Mouse (Mus musculus): ENCODE measurements around the gene Dnajc5.
A peak's percentile ranks its signal among the peaks of the same experiment; 100 is the strongest.

Dnajc5 gene

DNA sequence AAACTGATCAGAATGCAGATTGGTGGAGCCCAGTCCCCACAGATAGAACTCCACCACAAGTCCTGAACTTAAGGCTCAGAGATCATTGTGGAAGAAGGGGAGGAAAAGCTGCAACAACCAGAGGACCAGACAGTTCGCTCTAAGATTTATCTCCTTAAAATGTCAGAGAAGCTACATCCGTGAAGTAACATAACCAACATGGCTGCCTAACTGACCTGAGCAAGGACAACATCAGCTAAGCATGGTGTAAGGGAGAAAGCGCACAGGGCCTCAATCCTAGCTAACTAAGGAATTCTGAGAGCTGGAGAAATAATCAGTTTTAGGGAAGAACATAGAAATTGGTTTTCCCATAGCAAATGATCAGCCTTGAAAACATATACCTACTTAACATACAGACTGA lies 1.1 kb upstream of the Dnajc5 start:
- no peak for DNase-seq

DNA sequence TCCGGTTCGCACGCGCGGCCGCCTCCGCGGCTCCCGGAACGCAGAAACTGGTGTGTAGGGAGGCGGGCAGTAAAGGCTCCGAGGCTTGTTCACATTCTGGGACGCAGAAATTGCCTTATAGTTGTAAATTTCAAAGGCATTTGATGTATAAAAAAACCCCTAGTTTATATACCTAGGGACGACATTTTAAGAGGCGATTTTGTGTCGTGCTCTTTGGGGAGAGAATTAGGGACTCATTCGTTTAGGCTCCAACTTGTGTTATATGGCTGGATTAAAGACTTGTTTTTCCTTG lies 597 bp downstream of the Dnajc5 start:
- DNase-seq: no peak

DNA sequence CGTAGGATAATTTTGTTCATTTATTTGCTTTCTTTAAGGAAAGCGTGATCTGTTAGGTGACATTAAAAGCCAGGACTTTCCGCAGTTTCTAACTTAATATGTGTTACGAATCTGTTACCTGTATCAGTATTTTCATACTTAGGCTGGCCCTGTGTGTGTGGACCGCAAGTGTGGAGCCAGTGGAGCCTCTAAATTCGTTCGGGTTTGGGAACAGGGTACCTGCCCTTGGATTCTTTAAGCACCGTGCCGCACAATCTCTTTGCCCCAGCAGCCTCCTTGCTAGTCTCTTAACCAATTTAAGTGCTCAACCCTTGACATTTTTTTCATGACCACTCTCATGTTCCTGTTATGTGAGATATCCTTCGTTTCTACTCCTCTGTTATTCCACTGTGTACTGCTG lies 1.2 kb downstream of the Dnajc5 start:
- no peak for DNase-seq

DNA sequence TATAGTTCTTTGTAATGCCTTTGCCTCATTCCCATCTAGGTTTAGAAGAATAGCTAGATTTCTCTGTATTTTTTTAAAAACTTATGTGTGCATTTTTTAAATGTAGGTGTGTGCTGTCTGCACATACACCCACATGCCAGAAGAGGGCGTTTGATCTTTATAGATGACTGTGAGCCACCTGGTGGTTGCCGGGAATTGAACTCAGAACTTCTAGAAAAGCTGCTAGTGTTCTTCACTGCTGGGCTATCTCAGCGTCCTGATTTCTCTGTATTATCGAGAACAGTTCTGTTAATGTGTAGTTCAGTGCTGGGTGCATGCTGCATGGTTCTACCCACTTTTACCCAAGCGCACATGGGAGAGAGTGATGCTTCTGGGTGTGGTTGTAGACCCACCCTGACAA lies 2.5 kb downstream of the Dnajc5 start:
- DNase-seq: peak in 1 of 2 experiments; percentile 44

DNA sequence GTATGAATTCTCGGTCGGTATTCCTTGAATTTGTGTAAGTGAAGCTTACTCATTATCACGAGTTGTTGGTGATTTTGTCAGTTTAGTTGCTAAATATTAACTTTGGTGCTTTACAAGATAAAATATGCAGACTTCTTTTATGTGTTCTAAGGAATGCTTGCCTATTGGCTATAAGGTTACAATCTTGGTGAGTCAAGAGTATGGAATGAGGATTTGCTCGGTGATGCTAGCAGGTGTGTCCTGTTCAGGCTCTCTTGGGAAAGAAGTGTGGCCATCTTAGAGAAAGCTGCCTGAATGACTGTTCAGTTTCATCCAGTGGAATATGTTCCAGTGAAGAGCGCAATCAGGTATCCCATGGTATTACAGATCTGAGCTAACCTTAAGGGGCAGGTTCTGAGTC lies 5.2 kb downstream of the Dnajc5 start:
- peak in 1 of 2 experiments; percentile 22 for DNase-seq

DNA sequence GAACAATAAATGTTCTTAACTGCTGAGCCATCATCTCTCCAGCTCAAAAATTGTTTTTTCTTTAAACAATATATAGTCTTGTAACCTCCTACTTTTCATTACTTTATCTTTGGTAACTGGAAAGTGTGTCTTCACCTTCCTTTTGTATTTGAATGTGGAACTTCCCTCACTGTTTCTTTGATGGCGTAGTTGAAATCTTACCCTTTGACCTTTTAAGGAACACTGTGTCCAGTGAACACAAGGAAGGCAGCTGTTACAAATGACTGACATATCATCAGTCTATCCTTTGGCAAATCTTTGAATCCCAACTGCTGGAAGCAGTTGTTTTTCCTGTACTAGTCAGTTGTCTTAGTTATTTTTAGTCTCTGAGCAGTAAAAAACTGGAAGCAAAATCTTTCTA lies 8.8 kb downstream of the Dnajc5 start:
- no peak for DNase-seq

DNA sequence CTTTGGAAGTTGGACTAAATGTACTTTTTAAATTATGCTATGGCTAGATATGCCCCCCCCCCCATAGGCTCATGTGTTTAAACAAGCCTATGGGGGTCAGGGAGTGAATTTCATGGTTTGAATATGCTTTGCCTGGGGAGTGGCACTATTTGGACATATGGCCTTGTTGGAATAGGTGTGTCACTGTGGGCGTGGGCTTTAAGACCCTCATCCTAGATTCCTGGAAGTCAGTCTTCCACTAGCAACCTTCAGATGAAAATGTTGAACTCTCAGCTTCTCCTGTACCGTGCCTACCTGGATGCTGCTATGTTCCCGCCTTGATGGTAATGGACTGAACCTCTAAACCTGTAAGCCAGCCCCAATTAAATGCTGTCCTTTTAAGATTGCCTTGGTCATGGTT lies 12.3 kb downstream of the Dnajc5 start:
- no peak for DNase-seq

DNA sequence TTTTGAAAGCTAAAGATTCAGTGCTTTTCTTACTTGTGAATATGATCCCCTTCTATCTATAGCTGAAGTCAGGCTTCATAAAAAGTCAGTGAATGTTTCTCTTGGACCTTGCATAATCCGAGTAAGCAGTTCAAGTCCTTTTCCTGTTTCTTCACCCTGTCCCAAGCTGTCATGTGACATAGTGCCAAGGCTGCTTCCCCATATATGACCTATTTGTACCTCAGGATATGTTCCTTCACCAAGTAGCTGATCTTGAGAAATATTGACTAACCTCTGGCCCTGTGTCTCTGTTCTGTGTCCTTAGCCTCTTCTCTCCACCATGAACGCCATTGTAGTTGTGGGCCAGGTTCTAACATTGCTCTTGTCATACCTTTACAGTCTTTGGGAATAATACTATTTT lies 16.1 kb downstream of the Dnajc5 start:
- no peak for DNase-seq

DNA sequence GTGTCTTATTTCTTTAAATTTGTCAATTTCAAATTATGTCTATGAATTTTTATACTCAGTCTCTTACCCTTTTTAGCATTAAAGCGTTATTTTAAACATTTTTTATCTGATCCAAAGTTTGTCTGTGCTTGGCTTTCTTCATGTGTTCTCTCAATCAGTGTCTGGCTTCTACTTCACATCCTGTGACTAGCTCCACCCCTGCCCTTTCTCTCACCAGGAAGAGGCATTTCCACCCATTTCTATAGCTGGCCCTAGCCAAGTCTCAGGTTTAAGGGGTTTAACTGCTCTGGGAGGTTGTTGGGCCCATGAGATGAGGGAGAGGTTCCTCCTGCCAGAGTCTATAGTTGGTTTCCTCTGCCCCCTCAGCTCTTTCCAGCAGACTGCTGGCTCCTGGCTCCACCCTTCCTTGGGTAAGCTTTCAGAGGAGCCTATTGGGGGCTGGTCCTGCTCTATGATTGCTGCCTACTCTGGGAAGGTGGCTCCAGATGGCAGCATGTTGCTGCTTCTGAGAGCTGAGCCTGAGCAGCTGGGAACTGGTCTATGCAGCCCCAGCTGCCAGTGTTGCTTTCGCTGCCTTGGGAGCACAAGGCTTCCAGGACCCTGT lies 17.3 kb downstream of the Dnajc5 start:
- DNase-seq: no peak

DNA sequence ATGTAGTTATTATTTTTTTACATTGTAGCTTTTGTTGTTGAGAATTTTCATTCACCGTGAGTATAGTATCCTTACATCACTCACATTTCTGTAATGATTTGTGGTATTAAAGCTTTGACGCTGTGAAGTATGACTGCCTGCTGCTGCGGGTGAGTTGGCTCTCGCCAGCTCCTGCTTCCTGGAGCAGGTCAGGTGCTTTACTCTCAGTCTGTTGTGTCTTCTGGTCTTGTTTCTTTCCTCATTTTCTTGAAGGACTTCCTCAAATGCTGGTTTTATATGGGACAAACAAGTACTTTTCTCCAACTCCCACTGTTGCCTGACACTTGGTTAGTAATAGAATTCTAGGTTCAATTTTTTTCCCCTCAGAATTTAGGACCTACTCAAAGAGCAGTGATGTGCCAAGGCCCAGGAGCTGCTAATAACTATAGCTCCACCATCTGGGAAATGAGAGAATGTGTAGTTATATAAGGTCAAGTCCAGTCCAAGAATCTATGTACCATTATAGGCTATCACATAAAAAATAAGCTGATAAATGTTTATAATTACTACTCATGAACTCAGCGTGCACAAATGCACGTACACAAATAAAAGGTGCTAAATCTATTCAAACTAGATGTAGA lies 21.6 kb downstream of the Dnajc5 start:
- no peak for DNase-seq

DNA sequence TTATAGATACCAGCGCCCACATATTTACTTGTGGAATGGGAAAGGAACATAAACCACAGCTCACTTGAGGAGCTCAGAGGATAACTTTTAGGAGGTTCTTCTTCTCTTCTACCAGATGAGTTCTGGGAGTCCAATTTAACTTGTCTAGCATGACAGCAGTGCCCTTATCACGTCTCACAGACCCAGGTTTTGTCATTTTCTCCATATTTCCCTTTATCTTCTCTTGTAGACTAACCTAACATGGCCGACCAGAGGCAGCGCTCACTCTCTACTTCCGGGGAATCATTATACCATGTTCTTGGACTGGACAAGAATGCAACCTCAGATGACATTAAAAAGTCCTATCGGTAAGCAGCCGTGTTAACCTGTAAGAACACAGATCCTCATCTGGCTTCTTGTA lies 25.9 kb downstream of the Dnajc5 start:
- no peak for DNase-seq

DNA sequence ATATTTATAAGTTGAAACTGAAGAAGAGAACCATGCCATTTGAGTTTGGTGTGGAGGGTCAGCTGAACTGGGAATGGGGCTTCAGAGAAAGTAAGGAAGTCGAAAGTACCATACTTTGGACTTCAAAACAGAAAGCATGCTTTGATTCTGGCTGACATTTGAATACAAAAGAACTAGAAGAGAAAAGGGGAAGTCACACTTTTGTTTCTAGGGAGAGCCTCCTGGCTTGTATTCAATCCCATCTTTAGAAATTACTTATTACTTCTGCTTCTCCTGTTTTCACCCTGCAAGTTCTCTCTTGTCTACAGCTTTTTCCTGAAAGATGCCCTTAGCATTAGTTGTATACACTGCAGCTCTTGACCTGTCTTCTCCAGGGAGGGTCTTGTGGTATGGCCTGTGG lies 27.9 kb downstream of the Dnajc5 start:
- DNase-seq: no peak

DNA sequence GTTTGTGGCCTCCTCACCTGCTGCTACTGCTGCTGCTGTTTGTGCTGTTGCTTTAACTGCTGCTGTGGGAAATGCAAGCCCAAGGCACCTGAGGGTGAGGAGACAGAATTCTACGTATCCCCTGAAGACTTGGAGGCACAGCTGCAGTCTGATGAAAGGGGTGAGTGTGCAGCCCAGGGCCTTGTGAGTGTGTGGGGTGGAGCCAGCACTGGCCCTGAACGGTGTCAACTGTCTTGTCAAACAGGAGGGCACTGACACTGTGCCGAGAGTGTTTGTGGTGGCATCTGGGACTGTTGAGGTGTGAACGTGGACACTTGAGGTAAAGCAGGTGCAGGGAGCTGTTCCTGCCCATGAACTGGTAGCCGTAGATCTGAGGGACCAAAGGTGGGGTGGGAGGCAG lies 28.4 kb downstream of the Dnajc5 start:
- no peak for DNase-seq

DNA sequence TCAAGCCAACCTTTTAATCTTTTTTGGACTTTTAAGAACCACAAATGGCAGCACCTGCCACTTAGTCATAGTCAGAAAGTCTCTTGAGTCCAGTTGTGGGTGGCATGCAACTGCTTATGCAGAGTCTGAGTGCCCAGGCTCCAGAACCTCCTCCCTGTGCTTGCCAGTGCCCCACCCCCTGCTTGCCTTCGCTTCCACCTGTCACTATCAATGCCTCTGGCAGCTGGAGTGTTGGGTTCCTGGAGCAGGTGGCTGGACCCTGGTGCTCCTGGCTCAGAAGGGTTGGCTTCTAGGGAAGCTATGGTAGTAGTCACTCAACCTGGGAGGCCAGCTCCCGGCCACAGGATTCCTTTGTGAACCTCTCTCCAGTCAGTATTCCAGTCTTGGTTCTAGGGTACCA lies 29.9 kb downstream of the Dnajc5 start:
- DNase-seq: no peak

DNA sequence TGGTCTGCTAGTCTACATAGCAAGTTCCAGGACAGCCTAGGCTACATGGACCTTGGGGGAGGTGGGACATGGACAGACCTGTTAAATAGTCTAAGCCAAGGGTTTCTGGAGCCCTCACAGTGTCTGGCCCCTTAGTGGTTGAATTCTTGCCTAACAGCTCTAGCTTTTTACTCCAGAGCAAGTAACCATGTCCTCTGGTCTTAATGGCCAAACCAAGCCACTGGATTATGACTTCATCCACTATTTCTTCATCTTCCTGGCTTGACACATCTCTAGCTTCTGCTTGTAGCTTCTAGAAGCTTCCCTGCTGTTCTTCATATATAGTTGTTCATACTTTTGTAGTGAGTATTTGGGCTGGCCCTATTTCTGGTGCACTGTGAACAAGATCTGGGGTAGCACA lies 33.5 kb downstream of the Dnajc5 start:
- DNase-seq: no peak

DNA sequence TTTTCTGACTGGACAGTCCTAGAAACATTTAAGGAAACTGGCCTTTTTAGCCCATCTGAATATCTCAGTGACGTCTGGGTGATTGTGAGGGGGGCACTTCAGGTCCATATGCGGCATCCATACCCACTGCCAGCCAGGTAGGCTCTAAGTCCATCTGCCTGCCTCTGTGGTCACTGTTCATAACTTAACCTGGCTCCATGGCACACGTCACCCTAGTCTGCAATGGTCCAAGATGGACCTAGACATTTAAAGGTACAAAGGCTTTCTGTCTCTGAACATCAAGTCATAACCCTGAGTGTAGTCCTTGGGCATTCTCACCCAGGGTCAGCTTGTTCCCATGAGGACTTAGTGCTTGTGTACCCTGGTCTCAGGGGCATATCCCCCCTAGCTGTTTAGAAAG lies 47.1 kb downstream of the Dnajc5 start:
- no peak for DNase-seq

DNA sequence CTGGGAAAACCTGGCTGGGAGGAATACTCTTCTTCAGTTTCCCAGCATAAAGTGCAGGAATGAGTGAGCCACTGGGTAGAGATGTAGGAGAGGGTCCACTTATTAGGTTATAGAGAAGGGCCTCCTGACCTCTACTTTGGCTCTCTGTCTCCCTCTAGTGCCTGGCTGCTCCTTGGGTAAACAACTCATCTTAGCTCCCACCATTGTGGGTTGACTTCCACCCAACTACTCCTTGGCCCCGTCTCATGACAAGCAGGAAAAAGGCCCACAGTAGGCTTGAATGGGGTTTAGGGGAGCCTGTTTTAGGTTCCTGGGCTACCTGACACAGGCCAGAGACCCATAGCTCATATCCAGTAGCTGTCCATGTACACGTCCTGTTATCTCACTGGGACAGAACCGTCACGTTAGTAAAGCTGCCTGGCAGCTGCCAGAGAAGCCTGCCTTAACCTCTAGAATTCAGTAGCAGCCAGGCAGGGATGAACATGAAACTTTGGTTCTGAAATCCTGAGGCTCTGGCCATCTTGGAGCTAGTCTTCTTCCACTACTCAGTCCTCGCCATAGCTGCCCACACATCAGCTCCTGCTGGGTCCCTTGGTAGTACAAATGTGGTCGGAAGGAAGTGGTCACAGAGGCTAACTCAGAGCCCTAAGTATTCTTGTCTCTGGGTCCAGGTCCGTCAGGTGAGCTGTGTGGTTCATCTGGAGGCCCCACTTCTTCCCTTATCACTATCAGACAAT lies 48.2 kb downstream of the Dnajc5 start:
- DNase-seq: peak in 1 of 2 experiments; percentile 64

DNA sequence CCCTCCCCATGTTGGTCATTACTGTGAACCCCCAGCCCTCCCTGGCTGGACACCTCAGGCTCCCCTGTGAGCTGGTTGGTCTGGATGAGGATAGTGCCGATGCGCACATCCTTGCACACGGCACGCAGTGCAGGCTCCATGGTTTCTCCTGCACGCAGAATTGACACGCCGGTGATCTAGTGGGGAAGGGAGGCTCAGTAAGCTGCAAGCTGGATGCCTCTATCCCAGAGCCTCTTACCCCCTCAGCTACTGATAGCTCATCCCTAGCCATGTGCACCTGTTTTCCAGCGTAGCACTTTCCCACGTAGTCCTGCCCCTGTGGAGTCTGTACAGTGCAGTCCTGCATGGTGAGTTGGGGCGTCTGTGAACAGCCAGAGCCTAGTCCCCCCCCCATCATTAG lies 49.6 kb downstream of the Dnajc5 start:
- no peak for DNase-seq

DNA sequence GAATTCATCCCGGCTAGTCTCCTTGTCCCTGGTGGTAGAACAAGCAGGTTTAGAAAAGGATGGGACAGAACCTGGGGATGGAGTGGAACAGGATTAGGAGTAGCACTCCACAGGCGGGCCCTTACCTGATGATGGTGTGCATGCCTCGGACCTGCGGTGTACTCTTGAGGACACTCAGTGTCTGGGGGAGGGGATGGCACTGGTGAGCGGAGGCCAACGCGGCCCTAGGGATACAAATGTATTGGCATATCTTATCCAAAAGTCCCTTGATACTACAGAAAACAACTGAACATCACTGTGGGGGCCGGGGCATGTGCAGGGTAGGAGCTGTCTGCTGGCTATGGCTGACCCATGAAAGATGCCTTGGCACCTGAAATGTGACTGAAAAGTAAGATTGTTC lies 50.1 kb downstream of the Dnajc5 start:
- DNase-seq: no peak

DNA sequence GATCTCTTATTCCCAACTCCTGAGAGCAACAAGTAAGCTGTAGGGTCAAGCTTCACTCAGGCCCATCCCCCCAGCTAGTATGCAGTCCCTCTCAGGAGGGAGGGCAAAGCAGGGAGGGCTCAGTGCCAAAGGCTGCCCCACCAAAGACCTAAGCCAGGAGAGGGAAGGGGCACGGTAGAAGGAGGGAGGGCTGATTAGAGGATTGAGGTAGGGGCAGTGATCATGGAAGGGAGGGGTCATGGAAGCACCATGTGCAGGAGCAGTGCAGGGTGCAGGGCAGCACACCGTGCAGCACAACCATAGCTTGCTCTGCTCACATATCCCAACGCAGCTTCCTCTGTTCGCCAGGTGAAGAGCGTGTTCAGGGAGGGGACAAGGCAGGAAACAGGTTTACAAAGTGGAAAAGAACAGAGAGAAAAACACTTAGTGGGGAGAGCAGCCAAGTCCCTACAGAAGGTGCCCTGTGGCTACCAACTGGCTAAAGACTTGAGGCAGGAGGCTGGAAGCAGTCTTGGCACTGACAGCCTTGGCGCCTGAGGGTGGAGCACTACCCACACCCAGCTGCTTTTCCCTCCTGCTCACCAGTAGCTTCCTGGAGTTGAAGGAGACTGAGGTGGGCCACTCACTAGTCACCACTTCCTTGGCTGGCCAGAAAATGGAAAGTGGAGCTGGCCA lies 50.8 kb downstream of the Dnajc5 start:
- no peak for DNase-seq

DNA sequence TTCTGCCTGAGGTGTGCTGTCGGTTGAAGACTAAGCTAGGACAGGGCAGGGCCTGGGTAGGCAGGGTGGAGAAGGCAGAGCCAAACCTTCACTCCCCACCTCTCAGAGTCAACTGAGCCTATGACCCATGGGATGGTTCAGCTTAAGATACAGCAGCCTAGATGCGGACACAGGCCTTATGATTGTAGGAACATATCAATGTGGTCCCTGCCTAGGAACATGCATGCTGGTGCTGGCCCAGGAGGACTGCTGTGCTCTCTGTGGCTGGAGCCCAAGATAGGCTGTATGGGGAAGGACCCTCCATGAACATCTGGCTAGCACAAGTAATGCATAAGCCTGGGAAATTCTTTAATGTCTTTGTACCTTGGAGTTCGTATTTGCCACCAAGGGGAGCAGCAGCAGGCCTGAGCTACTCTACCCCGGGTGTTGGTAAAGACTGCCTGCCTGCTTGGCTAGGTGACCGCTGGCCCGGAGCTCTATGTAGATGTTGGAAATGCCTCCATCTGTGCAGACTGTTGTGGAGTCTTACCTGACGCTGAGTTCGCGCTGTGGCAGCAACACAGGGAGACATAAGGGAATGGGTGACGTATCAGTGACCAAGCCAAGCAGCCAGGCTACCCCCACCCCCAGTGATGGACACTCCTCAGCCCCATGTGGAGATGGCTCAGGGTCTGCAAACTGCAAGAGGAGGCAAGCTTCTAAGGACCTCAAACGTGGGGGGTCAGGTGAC lies 51.8 kb downstream of the Dnajc5 start:
- no peak for DNase-seq

DNA sequence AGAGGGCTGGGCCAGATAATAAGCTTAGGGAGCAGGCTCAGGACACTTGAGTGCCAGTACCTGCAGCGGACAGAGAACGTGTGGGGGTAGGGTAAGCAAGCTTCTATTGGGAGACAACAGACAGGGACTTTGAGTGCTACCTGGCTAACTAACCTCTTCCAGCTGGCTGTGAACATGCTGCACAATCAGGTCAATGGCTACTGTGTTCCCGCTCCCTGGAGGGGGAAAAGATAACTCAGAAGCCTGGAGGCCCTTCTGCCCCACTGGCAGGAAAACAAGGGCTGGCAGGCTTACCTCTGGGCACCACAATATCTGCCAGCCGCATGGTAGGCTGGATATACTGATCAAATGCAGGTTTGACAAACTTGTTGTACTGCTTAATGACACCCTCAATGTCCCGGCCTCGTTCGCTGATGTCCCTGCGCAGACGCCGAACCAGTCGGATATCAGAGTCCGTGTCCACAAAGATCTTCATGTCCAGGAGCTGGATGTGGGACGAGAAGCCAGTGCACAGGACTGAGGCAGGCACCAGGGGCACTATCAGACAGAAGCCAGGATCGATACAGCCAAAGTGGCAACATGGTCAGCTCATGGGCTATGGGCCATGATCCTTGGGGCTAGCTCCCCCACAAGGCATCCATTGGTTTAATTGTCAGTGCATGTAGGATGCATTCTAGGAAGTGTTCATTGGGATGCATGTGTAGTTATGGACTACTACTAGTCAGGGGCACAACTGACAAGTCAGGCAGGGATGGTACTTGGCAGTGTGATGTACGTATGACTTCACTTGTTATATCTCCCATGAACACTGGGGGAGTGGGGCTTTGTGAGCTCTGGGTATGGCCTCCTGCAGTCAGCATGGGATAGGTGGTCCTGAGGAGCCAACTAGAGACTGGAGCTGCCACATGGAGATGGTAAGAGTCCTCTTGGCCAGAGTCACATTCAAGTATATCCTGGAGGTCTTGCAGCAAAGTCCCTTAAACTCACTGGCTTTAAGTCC lies 52.9 kb downstream of the Dnajc5 start:
- no peak for DNase-seq
